Mouse (Mus musculus) spleen, adult 2 months (tissue): ENCODE data around the gene Mpnd. TPM values are rescaled to one million over a fixed set of nuclear protein-coding genes. Genes with fewer than 3 reads are reported as not detected.

ENCODE experiments used
- DNase-seq, 2 experiments: peaks; one replicate each; pipeline versions ENCODE4 v3.0.0 to v3.0.0-alpha.2; 2012 to 2021; ENCODE audit warnings: low spot score in 2 of 2, low read depth in 1 of 2
- H3K27ac ChIP-seq: fragments of 200-500 bp; 2 replicates; pipeline ENCODE4 v1.5.1; 2012; ENCODE audit warnings: low read length, inconsistent platforms; ENCODE audit not compliant: insufficient read depth
- H3K27me3 ChIP-seq: fragments of 200-500 bp; 2 replicates; pipeline ENCODE4 v1.6.1; 2012; ENCODE audit warnings: mild to moderate bottlenecking, moderate library complexity, low read length, inconsistent platforms; ENCODE audit not compliant: control insufficient read depth, insufficient read depth
- H3K36me3 ChIP-seq: fragments of 200-500 bp; 2 replicates; pipeline ENCODE4 v1.6.1; 2012; ENCODE audit warnings: mild to moderate bottlenecking, low read length, inconsistent platforms; ENCODE audit not compliant: control insufficient read depth, insufficient read depth
- H3K4me1 ChIP-seq: fragments of 200-500 bp; 2 replicates; pipeline ENCODE4 v1.6.1; 2011; ENCODE audit warnings: inconsistent platforms; ENCODE audit not compliant: control insufficient read depth, insufficient read depth, insufficient read length
- H3K4me3 ChIP-seq: fragments of 200-500 bp; 2 replicates; pipeline ENCODE4 v1.5.1; 2011; ENCODE audit warnings: mild to moderate bottlenecking, inconsistent platforms; ENCODE audit not compliant: insufficient read depth, insufficient read length; ENCODE audit errors: extremely low read depth
- CTCF ChIP-seq: fragments of 200-500 bp; IDR thresholded peaks from 2 replicates; pipeline ENCODE4 v1.5.1; 2011; ENCODE audit warnings: mild to moderate bottlenecking, inconsistent platforms; ENCODE audit not compliant: insufficient read depth, insufficient read length, insufficient replicate concordance; ENCODE audit errors: extremely low read depth
- POLR2A ChIP-seq: fragments of 200-500 bp; IDR thresholded peaks from 2 replicates; pipeline ENCODE4 v1.6.1; 2011; ENCODE audit warnings: low read depth, low read length, inconsistent platforms
- WGBS: fragments of 180-500 bp; shearing (Covaris S2); methylation state at CpG from one replicate; pipeline ENCODE4 v1.1.7; 2018; 5-methylcytosine and 5-hydroxymethylcytosine counted together
- polyA plus RNA-seq: library from polyadenylated mRNA; depleted of rRNA; stranded (reverse); fragments of >200 nt; gene quantifications from 2 replicates; pipeline ENCODE4 v1.2.3, GENCODE M21; 2012

Mpnd gene
- polyA plus RNA-seq, 1 experiment: 76.7 TPM

DNA sequence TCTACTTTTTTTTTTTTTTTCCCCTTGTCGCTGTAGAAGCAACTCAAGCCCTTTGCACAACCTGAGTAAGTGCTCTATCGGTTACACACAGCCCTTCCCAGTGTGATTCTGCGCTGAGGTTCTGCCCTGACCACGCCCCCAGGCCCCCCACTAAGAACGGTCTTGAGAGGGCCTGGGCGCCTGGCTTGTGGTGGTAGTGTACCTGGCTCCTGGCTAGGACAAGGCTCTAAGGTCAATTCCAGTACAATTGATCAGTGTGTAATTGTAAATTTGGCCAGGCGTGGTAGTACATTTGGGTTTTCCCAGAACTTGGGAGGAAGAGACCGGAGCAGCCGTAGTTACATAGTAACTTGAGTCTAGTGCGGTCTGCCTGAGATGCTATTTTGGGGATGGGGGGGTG lies 1.4 kb downstream of the Mpnd start:
- H3K27ac ChIP-seq: no peak overlapping the region
- 91% methylated on average over 10 of the region's 10 CpGs for WGBS
- H3K27me3 ChIP-seq: no peaks in the 10 kb centered on the region
- no peaks in the 10 kb centered on the region for H3K36me3 ChIP-seq
- H3K4me3 ChIP-seq: no peak overlapping the region
- peaks cover 10% of the 10 kb centered on the region; the same call in 1 of the 2 replicates for H3K4me1 ChIP-seq
- DNase-seq: no peak
- no peak for TF ChIP-seq CTCF
- no peak for TF ChIP-seq POLR2A

DNA sequence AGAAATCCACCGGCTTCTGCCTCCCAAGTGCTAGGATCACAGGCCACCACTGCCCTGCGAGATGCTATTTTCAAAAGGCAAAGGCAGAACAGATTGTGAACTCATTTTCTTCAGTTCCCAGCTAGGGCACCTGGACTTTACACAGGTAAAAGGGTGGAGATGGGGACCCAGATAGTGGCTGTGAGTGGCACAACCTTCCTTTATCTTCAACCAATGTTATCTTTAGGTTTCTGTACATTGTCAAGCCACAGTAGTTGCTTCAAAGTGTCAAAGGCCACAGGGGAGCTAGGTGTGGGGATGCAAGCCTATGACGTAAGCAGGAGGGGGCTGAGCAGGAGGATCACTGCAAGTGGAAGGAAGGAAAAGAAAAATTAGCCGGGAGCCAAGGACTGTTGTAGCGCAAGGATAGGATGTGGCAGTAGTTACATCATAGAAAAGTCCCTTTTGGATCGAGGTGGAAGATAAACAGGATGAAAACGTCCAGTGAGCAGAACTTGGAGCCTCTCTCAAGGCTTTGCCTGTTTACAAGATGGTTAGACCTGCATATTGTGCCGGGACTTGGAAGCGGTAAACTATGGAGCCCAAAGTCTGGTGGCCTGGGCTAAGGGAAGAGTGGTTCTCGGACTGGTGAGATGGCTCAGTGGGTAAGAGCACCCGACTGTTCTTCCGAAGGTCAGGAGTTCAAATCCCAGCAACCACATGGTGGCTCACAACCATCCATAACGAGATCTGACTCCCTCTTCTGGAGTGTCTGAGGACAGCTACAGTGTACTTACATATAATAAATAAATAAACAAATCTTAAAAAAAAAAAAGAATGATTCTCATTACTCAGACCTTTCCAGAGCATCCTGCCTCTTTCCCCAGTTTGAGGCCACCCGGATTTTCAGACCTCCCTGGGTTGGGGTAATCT lies 2.2 kb downstream of the Mpnd start:
- Histone ChIP-seq H3K36me3 (no peaks in the 10 kb centered on the region), H3K27me3 (no peaks in the 10 kb centered on the region), H3K4me1 (peaks cover 10% of the 10 kb centered on the region; the same call in 1 of the 2 replicates), H3K27ac (no peak overlapping the region), H3K4me3 (no peak overlapping the region)
- no peak for DNase-seq
- TF ChIP-seq POLR2A (no peak), CTCF (no peak)
- 50% methylated on average over 14 of the region's 14 CpGs for WGBS

DNA sequence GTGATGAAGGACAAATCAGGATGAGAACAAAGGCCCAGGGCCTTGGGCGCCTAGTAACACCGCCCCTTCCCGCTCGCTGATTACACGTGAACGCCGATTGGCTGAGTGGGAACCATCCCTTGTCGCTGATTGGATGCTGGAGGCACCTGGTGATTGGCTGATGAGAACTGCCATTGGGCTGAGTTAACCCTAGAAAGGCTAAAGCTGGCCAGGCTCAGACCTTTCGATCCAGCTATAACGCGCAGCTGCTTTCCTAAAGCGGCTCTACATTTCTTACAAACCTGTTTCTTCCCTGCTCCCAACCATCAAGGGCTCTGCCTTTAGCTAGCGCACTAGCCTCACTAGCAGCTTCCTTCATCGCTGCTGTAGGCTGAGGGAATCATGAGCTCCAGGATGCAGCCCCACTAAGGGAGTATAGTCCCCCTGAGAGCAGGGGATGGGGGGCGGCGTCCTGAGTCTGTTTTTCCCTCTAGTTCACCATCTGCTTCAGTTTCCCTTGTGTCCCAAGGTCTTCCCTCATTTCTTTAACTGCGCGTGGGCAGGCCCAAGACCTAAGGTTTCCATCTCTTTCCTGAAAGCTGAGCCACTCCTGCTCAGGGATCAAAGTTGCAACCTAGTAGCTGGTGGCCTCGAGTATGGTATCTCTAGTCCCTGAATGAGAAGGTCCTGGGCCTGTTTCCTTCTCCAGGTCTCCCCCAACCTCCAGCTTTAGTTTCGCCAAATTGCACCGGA lies 3.0 kb downstream of the Mpnd start:
- Histone ChIP-seq H3K4me3 (peak overlapping the region; percentile 76), H3K27ac (peak overlapping the region; percentile 76), H3K36me3 (no peaks in the 10 kb centered on the region), H3K4me1 (peaks cover 10% of the 10 kb centered on the region; the same call in 1 of the 2 replicates), H3K27me3 (no peaks in the 10 kb centered on the region)
- TF ChIP-seq POLR2A (no peak), CTCF (no peak)
- 1% methylated on average over 21 of the region's 21 CpGs for WGBS
- DNase-seq: peak; percentile 89 to 90

DNA sequence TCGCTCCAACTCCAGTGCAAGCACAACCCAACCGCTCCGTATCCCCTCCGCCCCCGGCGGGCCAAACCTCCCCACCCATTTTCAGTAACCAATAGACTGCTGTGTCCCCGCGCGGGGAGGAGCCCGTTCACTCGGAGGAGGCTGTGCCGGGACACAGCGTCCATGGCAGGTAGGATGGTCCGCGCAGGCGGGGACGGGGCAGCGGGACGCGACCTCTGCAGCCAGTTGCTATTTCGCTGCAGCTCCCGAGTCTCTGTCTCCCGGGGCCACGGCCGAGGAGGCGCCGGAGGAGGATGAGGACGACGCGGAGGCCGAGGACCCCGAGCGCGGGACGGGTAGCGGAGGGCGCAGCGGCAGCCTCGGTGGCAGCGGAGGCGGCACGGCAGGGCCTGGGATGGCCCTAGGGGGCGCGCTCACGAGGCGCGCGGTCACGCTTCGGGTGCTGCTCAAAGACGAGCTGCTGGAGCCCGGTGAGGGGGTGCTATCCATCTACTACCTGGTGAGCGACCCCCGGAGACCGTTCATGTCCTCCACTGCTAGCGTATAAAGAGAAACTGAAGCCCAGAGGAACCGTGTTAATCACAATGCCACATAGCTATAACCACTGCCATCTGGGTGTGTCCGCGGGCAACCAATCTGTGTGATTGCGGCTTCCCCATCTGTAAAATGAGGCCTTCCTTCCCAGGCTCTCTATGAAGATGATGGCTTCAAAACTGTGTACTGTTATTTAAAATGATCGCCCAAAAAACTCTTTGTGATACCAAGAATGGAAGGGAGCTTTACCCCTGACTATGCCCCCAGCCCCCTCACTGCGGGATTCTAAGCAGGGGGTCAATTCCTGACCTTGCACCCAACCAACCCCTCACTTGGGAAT lies 3.8 kb downstream of the Mpnd start:
- peak; percentile 87 for TF ChIP-seq POLR2A
- peak; percentile 25; the same call in 1 of the 2 replicates for TF ChIP-seq CTCF
- 1% methylated on average over 62 of the region's 62 CpGs for WGBS
- Histone ChIP-seq H3K4me3 (peak overlapping the region; percentile 76), H3K27ac (peak overlapping the region; percentile 76), H3K27me3 (no peaks in the 10 kb centered on the region), H3K36me3 (no peaks in the 10 kb centered on the region), H3K4me1 (peaks cover 10% of the 10 kb centered on the region; the same call in 1 of the 2 replicates)
- DNase-seq: peak; percentile 76 to 89

DNA sequence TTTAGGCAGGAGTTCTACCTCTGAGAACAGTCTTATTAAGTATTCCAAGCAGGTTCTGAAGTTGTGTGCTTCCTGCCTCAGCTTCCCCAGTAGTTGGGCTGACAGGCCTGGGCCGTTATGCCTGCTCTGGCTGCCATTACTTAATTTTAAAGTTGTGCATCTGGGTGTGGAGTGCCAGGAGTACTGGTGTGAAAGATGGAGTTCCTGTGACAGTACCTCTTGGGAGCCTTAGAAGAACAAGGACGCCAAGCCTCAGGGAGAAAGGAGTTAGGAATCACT lies 4.4 kb downstream of the Mpnd start:
- 0 out of 2 replicates have a peak overlapping the region, but pooled peaks have one; percentile 76 for H3K27ac ChIP-seq
- TF ChIP-seq POLR2A (no peak), CTCF (no peak)
- WGBS: 62% methylated on average over 2 of the region's 2 CpGs
- H3K4me1 ChIP-seq: peaks cover 10% of the 10 kb centered on the region; the same call in 1 of the 2 replicates
- H3K4me3 ChIP-seq: peak overlapping the region; percentile 76; the same call in 1 of the 2 replicates
- no peak for DNase-seq
- H3K27me3 ChIP-seq: no peaks in the 10 kb centered on the region
- H3K36me3 ChIP-seq: peaks cover under 1% of the 10 kb centered on the region; the same call in 1 of the 2 replicates

DNA sequence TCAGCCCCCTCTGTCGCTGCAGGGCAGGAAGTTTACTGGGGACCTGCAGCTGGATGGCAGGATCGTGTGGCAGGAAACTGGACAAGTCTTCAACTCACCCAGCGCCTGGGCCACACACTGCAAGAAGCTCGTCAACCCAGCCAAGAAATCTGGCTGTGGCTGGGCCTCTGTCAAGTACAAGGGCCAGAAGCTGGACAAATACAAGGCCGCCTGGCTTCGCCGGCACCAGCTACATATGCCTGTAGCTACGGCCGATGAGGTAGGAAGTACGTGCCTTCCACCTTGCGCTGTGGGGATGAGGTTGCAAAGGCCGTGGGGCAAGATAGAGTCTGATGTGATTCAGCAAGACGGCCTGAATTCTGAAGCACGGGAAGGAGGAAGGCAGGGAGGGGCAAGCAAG lies 4.7 kb downstream of the Mpnd start:
- H3K4me3 ChIP-seq: no peak overlapping the region
- DNase-seq: no peak

More for the DNA sequence above, 4.7 kb downstream of the Mpnd start:
- TF ChIP-seq POLR2A (no peak), CTCF (no peak)
- Histone ChIP-seq H3K36me3 (peaks cover 4% of the 10 kb centered on the region), H3K4me1 (peaks cover 10% of the 10 kb centered on the region; the same call in 1 of the 2 replicates), H3K27me3 (no peaks in the 10 kb centered on the region), H3K27ac (no peak overlapping the region)
- 70% methylated on average over 14 of the region's 14 CpGs for WGBS
